Mouse (Mus musculus): Measurements from ENCODE around the gene Grap.

Gene Grap

DNA sequence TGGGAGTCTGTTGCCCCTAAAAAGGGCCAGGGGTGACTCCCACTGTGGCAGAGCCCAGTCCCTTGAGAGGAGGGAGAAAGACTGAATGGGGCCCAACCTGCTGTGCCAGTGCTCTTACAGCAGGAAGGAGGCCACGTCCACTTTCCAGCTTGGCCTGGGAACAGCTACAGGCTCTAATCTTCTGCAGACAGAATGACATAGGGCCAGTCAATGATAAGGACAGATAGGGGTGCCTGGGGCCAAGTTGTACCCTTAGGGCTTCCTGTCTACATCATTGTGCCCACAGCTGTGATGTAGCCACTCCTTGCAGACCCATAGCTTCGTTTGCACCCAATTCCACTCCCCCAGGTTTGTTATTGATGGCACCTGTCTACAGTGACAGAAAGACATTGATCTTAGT, 33.1 kb downstream of the Grap start:
- DNase-seq = no peak

DNA sequence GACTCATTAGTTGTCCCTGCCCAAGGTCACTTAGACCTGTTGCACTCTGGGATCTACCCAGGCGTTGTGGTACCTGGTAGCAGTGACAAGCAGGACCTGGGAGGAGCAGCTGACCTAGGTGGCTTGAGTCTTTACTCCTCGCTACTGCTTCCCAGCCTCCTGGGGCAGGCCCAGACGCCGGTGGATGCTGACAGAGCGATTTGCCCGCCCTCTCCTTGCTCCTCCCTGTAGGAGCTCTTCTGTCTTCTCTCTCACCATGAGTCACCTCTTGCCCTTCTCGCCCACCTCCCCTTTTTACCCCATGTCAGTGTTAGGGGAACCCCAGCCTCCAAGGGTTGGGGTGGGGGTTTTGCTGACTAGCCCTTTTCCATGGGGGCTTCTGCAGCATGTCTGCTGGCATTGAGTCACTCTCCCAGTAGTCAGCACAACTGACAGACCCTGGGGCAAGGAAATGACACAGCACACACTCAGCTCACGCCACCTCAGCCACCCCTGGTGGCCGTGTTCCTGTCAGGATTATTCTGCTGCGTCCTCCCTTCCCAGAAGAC, 33.9 kb downstream of the Grap start:
- no peak for DNase-seq

DNA sequence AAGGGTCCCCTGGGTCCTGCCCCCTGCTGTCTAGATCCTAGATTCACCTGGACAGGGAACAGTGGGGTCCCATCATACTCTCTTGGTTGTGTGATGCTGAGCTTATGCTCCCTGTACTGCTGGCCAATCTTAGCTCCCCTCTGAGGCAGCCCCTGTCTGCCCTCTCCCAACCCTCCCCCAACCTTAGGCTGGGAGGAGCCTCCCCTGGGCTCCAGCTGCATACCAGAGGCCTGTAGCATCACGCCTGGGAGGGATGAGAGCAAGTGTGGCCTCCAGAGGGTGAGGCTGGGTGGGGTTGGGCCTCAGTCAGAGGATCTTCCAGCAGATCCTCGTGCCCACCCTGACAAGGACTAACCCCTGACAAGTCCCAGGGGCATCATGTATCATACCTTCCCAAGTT, 34.5 kb downstream of the Grap start:
- no peak for DNase-seq

DNA sequence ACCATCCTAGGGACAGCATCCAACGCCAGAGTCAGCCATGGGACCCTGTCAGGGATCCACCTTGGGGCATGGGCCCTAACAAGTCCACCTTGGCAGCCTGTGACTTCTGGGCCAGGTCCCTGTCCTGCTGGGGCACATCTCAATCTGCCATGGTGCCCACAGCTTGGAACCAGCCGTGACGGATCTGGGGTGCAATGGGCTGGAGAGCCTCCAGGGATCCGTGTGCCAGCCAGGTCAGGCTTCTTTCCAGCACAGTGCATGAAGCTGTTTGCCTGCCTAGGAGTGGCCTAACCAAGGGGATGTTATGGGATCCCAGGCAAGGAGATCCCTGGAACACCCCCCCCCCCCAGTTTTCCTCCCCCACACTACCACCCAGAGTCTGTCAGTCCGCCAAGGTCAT, 39.9 kb downstream of the Grap start:
- no peak for DNase-seq

DNA sequence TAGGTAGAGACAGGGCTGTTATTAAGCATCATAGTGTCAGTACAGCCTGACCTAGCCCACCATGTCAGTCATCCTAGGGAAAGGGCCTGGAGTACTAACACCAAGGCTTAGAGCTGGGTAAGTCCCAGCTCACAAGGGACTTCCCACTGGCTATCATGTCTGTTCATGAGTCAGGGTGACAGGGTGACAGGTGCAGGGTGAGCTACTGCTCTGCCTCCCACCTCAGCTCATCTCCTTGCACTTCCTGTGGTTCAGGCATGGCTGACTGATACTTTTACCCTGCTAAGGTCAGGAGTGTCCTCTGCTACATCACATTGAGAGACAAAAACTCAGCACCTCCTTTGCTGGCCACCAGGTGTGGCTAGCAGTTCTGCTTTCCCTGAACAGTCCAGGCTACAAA, 45.8 kb downstream of the Grap start:
- DNase-seq = no peak

DNA sequence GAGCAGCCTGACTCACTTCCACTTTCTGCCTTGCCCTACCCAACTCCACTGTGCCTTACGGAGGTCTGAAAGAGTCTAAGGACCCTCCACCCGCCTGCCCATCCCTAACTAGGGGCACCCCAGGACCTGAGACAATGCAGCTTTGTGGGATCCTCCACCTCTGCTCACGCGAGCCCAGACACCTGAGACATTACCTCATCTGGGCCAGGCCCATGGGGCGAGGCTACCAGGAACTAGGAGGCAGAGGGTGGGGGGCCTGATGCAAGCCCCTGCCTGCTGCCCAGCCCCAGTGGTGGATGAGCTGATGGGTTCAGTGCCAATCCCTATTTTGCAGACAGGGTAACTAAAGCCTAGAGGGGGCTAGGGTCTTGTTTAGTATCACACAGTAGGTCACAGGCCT, 46.4 kb downstream of the Grap start:
- no peak for DNase-seq

DNA sequence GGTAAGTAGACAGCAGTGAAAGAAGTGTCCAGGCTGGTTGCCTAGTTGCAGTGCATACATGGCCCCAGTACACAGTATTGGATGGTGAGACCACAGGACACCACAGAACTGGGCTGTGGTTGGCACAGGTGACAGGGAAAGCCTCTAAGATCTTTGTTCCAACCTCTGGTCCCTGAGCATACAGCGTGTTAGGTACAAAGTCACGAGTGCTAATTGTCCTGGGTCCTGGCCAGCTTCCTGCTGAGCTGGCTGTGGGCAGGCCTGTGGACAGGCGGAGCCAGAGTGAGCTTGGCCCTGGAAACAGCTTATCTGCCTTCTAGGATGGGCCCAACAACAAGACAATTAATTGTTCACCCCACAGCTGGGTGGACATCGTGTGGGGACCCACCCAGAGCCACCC, 46.9 kb downstream of the Grap start:
- no peak for DNase-seq

DNA sequence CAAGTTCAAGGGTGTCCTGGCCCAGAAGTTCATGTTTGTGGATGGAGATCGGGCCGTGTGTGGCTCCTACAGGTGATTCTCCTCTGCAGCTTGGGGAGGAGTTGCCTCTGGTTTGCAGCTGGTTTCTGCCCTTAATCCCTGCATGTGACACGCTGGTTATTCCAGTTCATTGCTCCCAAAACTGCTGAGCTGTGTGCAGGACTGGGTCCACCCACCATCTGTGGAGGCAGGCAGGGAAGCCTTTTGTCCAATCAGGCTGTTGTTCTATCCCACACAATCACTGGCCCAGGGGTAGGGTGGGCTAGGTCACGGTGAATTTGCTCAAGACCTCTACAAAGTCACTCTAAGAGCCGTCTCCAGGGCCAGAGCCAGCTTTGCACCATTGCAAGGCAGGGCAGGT, 48.6 kb downstream of the Grap start:
- no peak for DNase-seq

DNA sequence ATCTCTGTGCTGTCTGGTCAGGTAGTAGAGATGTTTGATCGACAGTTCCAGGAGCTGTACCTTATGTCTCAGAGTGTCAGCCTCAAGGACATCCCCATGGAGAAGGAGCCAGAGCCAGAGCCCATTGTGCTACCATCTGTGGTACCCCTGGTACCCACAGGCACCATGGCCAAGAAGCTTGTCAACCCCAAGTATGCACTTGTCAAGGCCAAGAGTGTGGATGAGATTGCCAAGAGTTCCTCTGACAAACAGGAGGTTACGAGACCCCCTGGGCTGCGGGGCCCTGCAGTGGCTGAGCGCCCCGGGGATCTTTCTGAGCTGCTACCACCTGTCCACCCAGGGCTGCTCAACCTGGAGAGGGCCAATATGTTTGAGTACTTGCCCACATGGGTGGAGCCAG, 49.4 kb downstream of the Grap start:
- DNase-seq = no peak

DNA sequence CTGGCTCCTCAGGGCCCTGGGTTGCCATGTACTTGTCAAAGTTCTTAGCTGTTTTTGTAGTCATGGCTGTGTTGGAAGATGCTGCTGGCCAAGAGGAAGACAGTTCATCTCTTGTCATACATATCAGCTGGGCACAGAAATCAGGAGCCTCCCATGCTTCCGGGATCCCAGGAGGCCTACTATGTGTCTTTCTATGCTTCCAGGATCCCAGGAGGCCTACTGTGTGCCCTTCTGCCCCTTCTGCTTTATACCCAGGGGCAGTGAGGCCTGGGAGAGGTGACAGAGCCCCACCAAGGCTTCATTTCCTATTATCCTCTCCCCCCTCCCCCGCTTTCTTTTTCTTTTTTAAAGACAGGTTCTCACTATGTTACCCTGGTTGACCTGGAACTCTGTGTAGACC, 52.5 kb downstream of the Grap start:
- DNase-seq = no peak

DNA sequence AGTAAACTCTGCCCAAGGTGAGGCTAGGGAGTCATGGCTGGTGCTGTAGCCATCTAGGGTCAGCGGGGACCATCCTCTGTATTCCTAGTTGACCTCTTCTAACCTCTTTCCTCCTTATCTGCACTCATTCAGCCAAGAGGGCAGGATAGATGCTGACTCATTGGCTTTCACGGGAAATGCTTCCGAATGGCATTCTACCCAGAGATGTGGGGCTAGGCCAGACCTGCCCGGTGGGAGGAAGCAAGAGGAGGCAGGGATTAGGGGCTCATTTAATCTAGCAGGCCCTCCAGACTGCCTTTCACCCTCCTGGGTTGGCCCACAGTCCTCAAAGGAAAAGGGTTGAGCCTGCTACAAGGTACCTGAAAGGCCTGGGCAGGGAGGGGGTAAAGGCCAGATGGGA, 53.2 kb downstream of the Grap start:
- no peak for DNase-seq

DNA sequence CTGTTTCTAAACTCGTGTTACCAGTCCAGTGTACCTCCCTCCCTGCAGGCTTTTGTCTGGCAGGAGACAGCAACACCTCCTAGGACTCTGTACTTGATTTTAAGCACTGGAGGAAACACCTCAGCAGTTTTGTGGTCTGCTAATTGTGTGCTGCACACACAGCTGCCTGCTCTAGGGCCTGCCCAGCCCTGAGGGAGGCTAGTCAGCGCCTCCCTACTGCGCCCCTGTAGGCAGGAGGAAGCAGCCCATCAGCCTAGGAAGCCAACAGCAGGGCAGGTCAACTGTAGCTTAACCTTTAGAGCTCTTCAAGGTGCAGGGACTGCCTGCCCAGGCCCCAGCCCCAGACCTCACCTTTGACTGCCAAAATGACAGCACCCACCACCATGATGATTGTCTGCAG, 55.9 kb downstream of the Grap start:
- no peak for DNase-seq

DNA sequence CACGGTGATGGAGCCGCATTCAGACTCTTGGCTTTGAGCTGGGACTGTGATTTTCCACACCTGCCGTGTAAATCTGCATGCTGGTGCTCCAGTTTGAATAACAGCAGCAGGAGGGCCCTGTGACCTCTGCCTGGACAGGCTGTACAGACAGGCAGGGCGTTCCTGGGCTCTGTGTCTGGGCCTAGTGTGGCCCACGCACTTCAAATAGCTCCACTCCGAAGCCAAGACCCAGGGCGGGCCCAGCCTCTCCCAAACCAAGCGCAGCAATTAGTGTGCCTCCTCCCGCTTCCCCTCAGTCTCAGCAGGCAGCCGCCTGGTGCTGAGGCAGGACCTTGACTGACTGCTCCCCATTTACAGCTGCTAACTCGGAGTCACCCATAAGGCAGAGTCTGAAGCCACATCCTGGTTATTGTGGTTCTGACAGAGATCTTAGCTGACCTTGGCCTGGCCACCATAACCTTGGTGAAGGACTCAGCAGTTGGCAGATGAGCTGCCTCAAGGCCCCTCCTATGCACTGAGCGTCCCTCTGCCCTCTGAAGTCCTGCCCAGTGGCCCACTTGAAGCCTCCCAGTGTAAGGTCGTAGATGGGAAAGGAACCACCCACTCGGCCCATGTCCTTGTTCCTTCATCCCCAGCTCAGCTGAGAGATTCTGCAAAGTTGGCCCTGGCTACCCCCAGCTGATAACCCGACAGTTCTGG, 60.2 kb downstream of the Grap start:
- DNase-seq = no peak

DNA sequence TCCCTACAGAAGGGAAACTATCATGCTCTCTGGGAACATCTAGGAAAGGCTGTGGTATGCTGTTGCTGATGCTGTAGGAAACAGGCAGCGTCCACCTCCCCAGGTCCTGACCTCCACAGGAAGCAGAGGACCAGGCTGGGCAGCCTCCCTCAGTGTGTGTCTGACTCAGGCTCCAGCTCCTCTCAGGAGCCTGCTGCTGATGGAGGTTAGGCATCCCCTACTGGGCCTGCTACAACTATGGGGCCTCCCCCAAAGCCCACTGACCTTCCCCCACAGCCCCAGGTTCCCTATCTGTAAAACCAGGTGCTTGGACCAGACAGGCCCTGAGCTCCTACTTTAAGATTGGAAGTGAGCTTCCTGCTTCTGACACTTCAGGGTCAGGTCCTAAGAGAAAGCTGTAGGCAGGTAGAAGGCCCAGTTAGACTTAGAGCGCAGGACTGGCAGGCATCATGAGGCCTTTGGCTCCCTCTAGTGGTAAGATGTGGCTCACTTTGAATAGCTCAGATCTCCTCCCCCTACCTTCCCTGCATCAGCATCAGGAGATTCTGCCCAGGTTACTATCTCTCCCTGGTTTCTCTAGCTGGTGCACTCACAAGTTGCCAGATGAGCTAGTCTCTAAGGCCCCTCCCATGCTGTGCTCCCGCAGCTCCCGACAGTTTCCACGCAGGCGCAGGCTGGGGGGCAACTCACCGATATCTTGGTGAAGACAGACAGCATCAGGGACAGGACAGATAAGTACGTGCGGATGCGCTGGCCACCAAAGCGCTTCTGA, 61.5 kb downstream of the Grap start:
- peak; percentile 71 for DNase-seq

DNA sequence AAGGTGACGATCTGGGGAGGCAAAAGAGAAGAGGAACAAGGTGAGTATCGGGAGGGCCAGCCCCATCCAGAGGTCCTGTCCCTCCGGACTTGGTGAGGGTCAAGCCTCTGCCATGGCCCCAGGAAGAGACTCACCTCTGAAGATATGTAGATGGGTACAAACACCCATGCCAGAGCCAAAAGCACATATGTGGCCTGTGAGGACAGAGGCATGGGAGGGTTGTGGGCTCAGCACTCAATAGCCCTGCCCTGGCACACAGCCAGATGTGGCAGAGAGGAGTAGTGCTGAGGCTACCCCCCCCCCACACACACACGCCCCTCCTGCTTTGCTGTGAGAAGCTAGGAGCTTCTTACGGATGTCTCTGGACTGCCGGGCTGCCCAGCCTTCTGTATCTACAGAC, 62.1 kb downstream of the Grap start:
- no peak for DNase-seq

DNA sequence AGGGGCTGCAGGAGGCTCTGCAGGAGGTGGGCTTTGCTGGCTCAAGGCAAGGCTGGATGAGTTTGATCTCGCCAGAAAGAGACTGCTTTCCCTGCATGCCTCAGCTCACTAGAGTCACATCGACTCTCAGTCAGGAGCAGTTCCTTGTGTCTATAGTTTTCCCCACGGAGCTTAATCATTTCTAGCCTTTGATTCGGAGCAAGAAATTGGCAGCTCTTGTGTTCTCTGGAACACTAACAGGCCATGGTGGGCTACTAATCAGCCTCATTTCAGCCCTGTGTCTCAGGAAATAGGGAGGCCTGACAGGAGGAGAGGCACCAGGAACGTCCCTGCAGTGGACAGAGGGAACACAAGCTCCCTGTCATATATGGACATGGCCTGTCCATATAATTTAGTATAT, 64.9 kb downstream of the Grap start:
- no peak for DNase-seq

DNA sequence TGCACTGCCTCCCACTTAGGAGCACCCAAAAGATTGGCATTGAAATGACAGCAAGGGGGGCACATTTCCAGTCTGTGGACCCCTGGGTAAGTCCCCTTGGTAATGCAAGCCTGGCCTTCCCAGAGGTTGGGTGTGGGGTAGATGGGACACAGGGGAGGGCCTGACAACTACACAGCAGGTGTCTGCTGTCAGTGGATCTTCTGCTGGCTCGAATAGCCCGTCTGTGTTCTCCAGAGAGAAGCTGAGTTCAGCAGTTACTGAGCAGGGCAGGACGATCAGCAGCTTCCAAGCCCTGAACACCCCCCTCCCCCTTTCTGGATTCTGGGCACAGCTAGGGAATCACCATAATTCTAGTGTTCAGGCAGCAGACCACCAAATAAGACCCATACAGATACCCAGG, 66.3 kb downstream of the Grap start:
- no peak for DNase-seq

DNA sequence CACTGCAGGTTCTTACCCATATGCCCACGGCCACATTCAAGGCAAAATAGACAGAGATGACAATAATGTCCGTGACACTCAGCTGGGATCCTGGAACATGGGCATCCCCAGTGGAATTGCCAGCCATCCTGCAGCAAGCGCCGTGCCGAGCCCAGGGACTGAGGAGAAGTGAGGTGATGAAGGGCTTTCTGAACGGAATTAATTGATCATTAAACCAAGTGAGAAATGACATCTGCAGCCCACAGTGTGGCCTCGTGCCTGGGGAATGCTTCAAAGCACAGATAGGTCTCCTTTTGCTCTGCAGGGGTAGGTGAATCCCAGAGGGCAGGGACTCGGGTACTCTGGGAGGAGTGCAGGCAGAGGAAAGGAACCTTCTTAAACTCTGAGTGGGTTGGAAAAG, 66.8 kb downstream of the Grap start:
- no peak for DNase-seq

DNA sequence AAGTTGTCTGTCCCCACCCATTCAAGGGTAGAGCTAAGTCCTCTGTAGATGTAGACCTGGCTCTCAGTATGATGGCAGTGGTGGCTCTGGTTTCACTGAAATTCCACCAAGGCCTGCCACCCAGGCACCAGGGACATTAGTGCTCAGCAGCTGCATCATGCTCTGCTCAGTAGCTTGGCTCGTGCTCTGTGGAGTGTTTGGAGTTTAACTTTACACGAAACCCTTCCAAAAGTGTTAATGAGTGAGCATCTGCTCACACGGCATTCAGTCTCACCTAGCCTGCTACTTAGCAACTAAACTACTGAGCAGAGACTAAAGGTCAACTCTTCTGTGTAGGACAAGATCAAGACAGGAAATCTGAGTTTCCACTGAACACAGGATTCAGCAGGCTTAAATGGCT, 67.6 kb downstream of the Grap start, which contains the start of gene Slc5a10:
TSS of gene Slc5a10 (minus strand) at position 191 of the 400 bp plus-strand sequence.
- no peak for DNase-seq

DNA sequence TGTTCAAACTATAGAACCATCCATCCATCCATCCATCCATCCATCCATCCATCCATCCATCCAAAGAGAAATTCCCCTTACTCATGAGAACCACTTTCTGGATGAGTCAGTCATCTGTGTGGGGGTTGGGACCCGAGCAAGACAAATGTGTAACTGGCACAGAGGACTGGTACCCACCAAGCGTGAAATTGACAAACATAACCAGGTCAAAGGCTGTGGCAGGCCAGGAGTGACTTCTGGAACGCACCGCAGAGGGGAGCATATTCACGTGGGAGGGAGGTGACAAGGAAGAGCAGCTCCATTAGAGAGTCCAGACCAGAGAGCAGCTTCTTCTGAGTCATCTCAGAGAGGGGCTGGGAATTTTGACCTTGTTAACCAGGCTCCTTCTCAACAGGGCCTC, 69.0 kb downstream of the Grap start:
- DNase-seq = no peak
